Mouse (Mus musculus): ENCODE data around the gene Muc3a. TPM values are rescaled to one million over a fixed set of nuclear protein-coding genes. Genes with fewer than 3 reads are reported as not detected.
A peak's percentile ranks its signal among the peaks of the same experiment; 100 is the strongest.

Gene Muc3a
- total and polyA plus RNA-seq, 3 experiments = 16.1 to 16.9 TPM; not detected in 1

DNA sequence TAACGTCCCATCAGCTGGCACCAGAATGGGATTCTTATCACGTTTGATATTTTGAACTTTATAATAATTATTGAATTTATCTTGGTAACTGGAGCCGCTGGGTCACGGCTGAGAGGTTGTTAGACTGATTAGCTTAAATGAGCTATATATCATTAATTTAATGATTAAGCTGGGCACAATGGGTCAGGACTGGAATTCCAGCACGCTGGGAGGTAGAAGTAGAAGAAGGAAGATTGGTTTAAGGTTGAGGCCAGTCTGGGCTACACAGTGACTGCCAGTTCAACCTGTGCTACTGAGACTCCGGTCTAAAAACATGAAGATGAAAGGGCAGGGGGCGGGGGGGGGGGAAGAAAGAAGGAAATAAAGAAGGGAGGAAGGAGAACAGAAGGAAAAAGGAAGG, 40.7 kb downstream of the Muc3a start:
- Histone ChIP-seq H3K27ac (ENCODE audit: control insufficient read depth, low read depth, low read length) (no peak overlapping the region), H3K27me3 (ENCODE audit: control insufficient read depth in 1 of 2, insufficient read depth in 2 of 2, low read length in 2 of 2) (peaks cover 0 to 2% of the 10 kb centered on the region in 2 experiments; a peak in 1 of 4 replicates), H3K79me2 (ENCODE audit: control insufficient read depth, insufficient read depth, low read length, poor library complexity) (no peaks in the 10 kb centered on the region), H3K9me3 (replicated peaks; ENCODE audit: insufficient read depth, low read length) (no peaks in the 10 kb centered on the region), H3K4me3 (ENCODE audit: control insufficient read depth in 1 of 2, insufficient read depth in 1 of 2, low read depth in 2 of 2, low read length in 2 of 2) (no peak overlapping the region), H3K9ac (ENCODE audit: control insufficient read depth, low read depth, low read length, poor library complexity, severe bottlenecking) (no peak overlapping the region), H3K4me1 (ENCODE audit: control insufficient read depth in 1 of 2, insufficient read depth in 2 of 2, low read length in 2 of 2) (peaks cover 0 to 9% of the 10 kb centered on the region in 2 experiments; a peak in 1 of 4 replicates), H3K36me3 (ENCODE audit: control insufficient read depth in 1 of 2, insufficient read depth in 2 of 2, low read length in 2 of 2) (0 out of 4 replicates have a peak, but pooled peaks cover 0 to 2% of the 10 kb centered on the region in 2 experiments)
- no peak for DNase-seq (ENCODE audit: low read depth, low spot score)
- TF ChIP-seq USF2 (IDR thresholded peaks at IDR 0.05; ENCODE audit: borderline replicate concordance in 1 of 2, insufficient read depth in 1 of 2, low read depth in 1 of 2, low read length in 2 of 2) (no peak), RCOR1 (IDR thresholded peaks at IDR 0.05; ENCODE audit: low read depth, low read length) (no peak), CTCF (IDR thresholded peaks at IDR 0.05 in 2 of 3, conservative IDR thresholded peaks at IDR 0.05 in 1 of 3; ENCODE audit: control insufficient read depth in 1 of 3, insufficient read depth in 1 of 3, low read depth in 2 of 3, low read length in 3 of 3, poor library complexity in 1 of 3, severe bottlenecking in 1 of 3) (no peak), ZMIZ1 (IDR thresholded peaks at IDR 0.05; ENCODE audit: low read depth, low read length) (no peak), HCFC1 (IDR thresholded peaks at IDR 0.05; ENCODE audit: low read depth, low read length) (no peak), POLR2A (IDR thresholded peaks at IDR 0.05; ENCODE audit: control insufficient read depth in 1 of 2, insufficient read depth in 1 of 2, low read depth in 1 of 2, low read length in 2 of 2, poor library complexity in 1 of 2) (no peak), MAX (IDR thresholded peaks at IDR 0.05; ENCODE audit: low read length) (no peak), TCF12 (IDR thresholded peaks at IDR 0.05; ENCODE audit: low read depth, low read length) (no peak), TAL1 (IDR thresholded peaks at IDR 0.05; ENCODE audit: low read length) (no peak), JUND (IDR thresholded peaks at IDR 0.05; ENCODE audit: low read depth, low read length) (no peak), ELF1 (IDR thresholded peaks at IDR 0.05; ENCODE audit: low read depth, low read length) (no peak), POLR2AphosphoS2 (IDR thresholded peaks at IDR 0.05; ENCODE audit: low read length) (no peak), KAT2A (conservative IDR thresholded peaks at IDR 0.05; ENCODE audit: low read depth, low read length) (no peak), RAD21 (IDR thresholded peaks at IDR 0.05; ENCODE audit: low read depth, low read length) (no peak), E2F4 (IDR thresholded peaks at IDR 0.05; ENCODE audit: borderline replicate concordance, low read depth, low read length) (no peak)

GRCm38 (mm10) chr5:137170836-137171380, 41.3 kb downstream of the Muc3a start:
- Histone ChIP-seq H3K4me1 (ENCODE audit: control insufficient read depth in 1 of 2, insufficient read depth in 2 of 2, low read length in 2 of 2) (peaks cover 0 to 9% of the 10 kb centered on the region in 2 experiments; a peak in 1 of 4 replicates), H3K9ac (ENCODE audit: control insufficient read depth, low read depth, low read length, poor library complexity, severe bottlenecking) (no peak overlapping the region), H3K27me3 (ENCODE audit: control insufficient read depth in 1 of 2, insufficient read depth in 2 of 2, low read length in 2 of 2) (peaks cover 0 to 1% of the 10 kb centered on the region in 2 experiments; a peak in 1 of 4 replicates), H3K36me3 (ENCODE audit: control insufficient read depth in 1 of 2, insufficient read depth in 2 of 2, low read length in 2 of 2) (0 out of 4 replicates have a peak, but pooled peaks cover 0 to 2% of the 10 kb centered on the region in 2 experiments), H3K79me2 (ENCODE audit: control insufficient read depth, insufficient read depth, low read length, poor library complexity) (no peaks in the 10 kb centered on the region), H3K27ac (ENCODE audit: control insufficient read depth, low read depth, low read length) (no peak overlapping the region), H3K4me3 (ENCODE audit: control insufficient read depth in 1 of 2, insufficient read depth in 1 of 2, low read depth in 2 of 2, low read length in 2 of 2) (peak overlapping the region in 1 of 2 experiments; percentile 53; a peak in 2 of 4 replicates), H3K9me3 (replicated peaks; ENCODE audit: insufficient read depth, low read length) (no peaks in the 10 kb centered on the region)
- DNase-seq (ENCODE audit: low read depth, low spot score) = no peak
- TF ChIP-seq RAD21 (IDR thresholded peaks at IDR 0.05; ENCODE audit: low read depth, low read length) (no peak), ELF1 (IDR thresholded peaks at IDR 0.05; ENCODE audit: low read depth, low read length) (peak; percentile 50; the same call in 1 of the 2 replicates)

Data from MEL (cell line).